Mouse (Mus musculus): Measurements from ENCODE around the gene Avpr1b. TPM values are rescaled to one million over a fixed set of nuclear protein-coding genes. Genes with fewer than 3 reads are reported as not detected.

Gene Avpr1b
- polyA plus RNA-seq, 1 experiment from 2014 or later: not detected

DNA sequence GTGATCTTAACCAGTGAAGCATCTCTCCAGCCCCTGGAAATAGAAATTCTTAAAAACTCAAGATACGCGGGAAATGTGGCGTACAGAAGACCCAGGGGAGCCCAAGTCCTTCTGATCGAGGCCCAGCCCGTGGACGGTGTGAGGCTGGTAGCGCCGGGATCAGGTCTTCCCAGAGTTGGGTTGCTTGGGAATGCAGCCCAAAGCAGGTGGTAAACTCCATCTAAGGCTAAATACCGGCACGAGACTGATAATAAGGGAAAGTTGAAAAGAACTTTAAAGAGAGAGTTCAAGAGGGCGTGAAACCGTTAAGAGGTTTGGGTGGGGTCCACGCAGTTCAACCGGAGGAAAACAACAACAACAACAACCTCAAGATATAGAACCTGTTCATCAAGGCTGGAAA is 25.3 kb upstream of the Avpr1b start:
- ATAC-seq (ENCODE audit: low FRiP score, low TSS enrichment) (no peak), DNase-seq (peak; percentile 75)
- H3K9ac ChIP-seq (replicated peaks; ENCODE audit: low read length): no peak overlapping the region
- H3K4me2 ChIP-seq (ENCODE audit: low read length): no peak overlapping the region
- H3K9me3 ChIP-seq (ENCODE audit: control insufficient read depth, low read length): no peaks in the 10 kb centered on the region
- no peaks in the 10 kb centered on the region for H3K27me3 ChIP-seq (ENCODE audit: control insufficient read depth, insufficient read depth, low read length)
- WGBS: 96% methylated on average over 14 of the region's 14 CpGs
- H3K4me3 ChIP-seq (replicated peaks; ENCODE audit: low read depth, low read length): no peak overlapping the region
- H3K4me1 ChIP-seq (ENCODE audit: control insufficient read depth, insufficient read depth, low read length): no peaks in the 10 kb centered on the region
- H3K36me3 ChIP-seq (ENCODE audit: control insufficient read depth, insufficient read depth, low read length): no peaks in the 10 kb centered on the region
- H3K27ac ChIP-seq (replicated peaks; ENCODE audit: low read depth, low read length): no peak overlapping the region

DNA sequence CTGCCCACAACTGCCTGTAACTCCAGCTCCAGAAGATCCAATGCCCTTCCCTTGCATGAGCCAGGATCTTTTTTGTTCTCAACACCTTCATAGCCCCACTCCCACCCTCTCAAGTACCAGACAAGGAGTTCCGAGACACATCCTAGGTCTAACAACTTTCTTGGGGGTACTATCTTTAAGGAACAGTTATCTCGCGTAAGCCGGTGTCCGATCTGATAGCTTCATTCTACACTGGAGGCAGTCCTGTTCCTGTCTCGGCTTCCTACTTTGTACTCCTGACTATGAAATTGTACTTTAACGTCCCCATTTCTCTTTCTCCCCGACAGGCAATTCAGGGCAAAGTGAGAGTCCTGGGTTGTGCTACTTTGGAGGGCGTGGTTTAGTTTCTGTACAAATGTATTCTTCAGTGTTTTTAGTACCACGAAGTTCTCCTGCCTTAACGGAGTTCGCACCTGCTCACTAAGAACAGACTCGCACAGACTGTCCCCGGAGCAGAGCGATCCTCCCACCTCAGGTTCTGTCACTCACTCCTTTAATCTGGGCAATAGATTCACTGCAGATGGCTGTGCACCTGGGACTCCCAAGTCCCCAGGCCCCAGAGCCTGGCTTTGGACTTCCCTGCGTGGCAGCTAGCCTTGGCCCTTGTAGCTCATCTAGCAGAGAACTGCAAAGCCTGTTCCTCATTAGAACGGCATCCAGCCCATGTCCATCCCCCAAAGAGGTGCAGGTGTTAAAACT is 19.9 kb upstream of the Avpr1b start:
- Histone ChIP-seq H3K4me3 (replicated peaks; ENCODE audit: low read depth, low read length) (no peak overlapping the region), H3K4me2 (ENCODE audit: low read length) (no peak overlapping the region), H3K9me3 (ENCODE audit: control insufficient read depth, low read length) (no peaks in the 10 kb centered on the region), H3K27me3 (ENCODE audit: control insufficient read depth, insufficient read depth, low read length) (no peaks in the 10 kb centered on the region), H3K4me1 (ENCODE audit: control insufficient read depth, insufficient read depth, low read length) (no peaks in the 10 kb centered on the region), H3K9ac (replicated peaks; ENCODE audit: low read length) (no peak overlapping the region), H3K36me3 (ENCODE audit: control insufficient read depth, insufficient read depth, low read length) (no peaks in the 10 kb centered on the region), H3K27ac (replicated peaks; ENCODE audit: low read depth, low read length) (no peak overlapping the region)
- DNase-seq: no peak
- WGBS: 81% methylated on average over 17 of the region's 17 CpGs
- no peak for ATAC-seq (ENCODE audit: low FRiP score, low TSS enrichment)

DNA sequence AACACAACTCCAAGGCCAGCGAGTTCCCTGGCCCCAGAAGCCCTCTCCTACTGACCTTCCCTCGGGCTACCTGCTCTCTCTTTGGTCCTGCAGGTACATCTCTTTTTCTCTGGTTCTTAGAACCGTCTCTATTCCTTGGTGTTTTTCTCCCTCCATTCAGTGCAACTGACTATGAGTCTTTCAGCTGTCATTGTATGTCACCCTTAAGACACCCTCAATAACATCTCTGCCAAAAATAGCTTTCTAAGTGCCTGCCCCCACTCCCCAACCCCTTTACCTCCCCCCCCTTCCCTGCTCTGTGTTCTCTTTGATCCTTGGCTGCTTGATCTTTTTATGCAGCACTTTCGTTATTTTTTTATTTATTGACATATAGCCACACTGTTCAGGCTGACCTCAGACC is 18.6 kb upstream of the Avpr1b start:
- WGBS: 48% methylated on average over 4 of the region's 4 CpGs
- no peak for DNase-seq
- H3K27ac ChIP-seq (replicated peaks; ENCODE audit: low read depth, low read length): no peak overlapping the region
- no peak overlapping the region for H3K4me2 ChIP-seq (ENCODE audit: low read length)
- H3K4me3 ChIP-seq (replicated peaks; ENCODE audit: low read depth, low read length): no peak overlapping the region
- H3K4me1 ChIP-seq (ENCODE audit: control insufficient read depth, insufficient read depth, low read length): no peaks in the 10 kb centered on the region
- no peaks in the 10 kb centered on the region for H3K9me3 ChIP-seq (ENCODE audit: control insufficient read depth, low read length)
- H3K9ac ChIP-seq (replicated peaks; ENCODE audit: low read length): no peak overlapping the region
- ATAC-seq (ENCODE audit: low FRiP score, low TSS enrichment): no peak
- no peaks in the 10 kb centered on the region for H3K27me3 ChIP-seq (ENCODE audit: control insufficient read depth, insufficient read depth, low read length)
- H3K36me3 ChIP-seq (ENCODE audit: control insufficient read depth, insufficient read depth, low read length): no peaks in the 10 kb centered on the region

DNA sequence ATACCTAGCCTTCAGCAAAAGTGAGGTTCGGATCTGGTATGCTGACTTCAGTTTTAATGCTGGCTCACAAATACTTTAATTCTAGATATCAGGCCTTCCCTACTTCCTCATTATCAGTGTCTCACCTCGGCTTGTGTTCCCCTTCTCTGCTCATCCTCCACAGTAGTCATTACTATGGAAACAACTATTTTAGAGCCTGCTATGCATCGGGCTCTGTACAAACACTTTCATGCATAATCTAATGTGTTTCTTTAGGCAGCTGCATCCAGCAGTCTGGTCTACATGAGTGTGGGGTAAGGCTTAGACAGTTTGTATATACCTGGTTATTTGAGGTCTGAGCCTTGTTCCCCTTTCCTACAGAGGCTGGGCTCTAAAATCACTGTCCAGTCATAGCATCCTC is 15.4 kb upstream of the Avpr1b start:
- Histone ChIP-seq H3K9ac (replicated peaks; ENCODE audit: low read length) (no peak overlapping the region), H3K9me3 (ENCODE audit: control insufficient read depth, low read length) (no peaks in the 10 kb centered on the region), H3K4me2 (ENCODE audit: low read length) (no peak overlapping the region), H3K27me3 (ENCODE audit: control insufficient read depth, insufficient read depth, low read length) (no peaks in the 10 kb centered on the region), H3K4me1 (ENCODE audit: control insufficient read depth, insufficient read depth, low read length) (no peaks in the 10 kb centered on the region), H3K4me3 (replicated peaks; ENCODE audit: low read depth, low read length) (no peak overlapping the region), H3K27ac (replicated peaks; ENCODE audit: low read depth, low read length) (no peak overlapping the region), H3K36me3 (ENCODE audit: control insufficient read depth, insufficient read depth, low read length) (no peaks in the 10 kb centered on the region)
- DNase-seq (no peak), ATAC-seq (ENCODE audit: low FRiP score, low TSS enrichment) (no peak)
- 80% methylated on average over 3 of the region's 3 CpGs for WGBS

DNA sequence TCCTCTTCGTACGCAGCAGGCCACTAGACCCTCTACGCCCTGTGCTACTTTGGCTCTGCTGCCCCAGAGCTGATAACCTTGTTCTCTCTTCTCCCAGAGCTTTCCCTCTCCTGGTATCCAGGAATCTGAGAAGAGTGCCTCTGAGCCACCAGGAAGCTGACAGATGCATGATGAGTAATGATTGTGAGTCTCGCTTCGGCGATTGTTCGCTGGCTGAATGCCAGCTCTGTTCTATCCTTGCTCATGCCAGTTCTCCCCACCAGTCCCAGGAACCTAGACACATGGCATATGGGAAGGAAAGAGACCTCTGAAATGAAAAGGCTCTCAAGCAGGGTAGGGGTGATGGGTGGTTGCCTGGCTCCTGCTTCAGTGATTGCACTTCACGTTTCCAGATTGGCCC is 12.2 kb upstream of the Avpr1b start:
- H3K4me2 ChIP-seq (ENCODE audit: low read length): no peak overlapping the region

DNA sequence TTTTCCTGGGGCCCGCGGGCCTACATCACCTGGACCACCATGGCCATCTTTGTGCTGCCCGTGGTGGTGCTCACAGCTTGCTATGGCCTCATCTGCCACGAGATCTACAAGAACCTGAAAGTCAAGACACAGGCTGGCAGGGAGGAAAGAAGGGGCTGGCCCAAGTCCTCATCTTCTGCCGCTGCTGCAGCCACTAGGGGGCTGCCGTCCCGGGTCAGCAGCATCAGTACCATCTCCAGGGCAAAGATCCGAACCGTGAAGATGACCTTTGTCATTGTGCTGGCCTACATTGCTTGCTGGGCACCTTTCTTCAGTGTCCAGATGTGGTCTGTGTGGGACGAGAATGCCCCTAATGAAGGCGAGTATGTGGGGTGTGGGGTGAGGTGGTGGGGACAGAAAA is 1.3 kb downstream of the Avpr1b start:
- no peak overlapping the region for H3K4me2 ChIP-seq (ENCODE audit: low read length)
- H3K9ac ChIP-seq (replicated peaks; ENCODE audit: low read length): no peak overlapping the region
- no peak for ATAC-seq (ENCODE audit: low FRiP score, low TSS enrichment)
- H3K4me1 ChIP-seq (ENCODE audit: control insufficient read depth, insufficient read depth, low read length): no peaks in the 10 kb centered on the region
- H3K4me3 ChIP-seq (replicated peaks; ENCODE audit: low read depth, low read length): no peak overlapping the region
- H3K27me3 ChIP-seq (ENCODE audit: control insufficient read depth, insufficient read depth, low read length): no peaks in the 10 kb centered on the region
- DNase-seq: no peak
- 31% methylated on average over 11 of the region's 11 CpGs for WGBS
- no peaks in the 10 kb centered on the region for H3K36me3 ChIP-seq (ENCODE audit: control insufficient read depth, insufficient read depth, low read length)
- no peak overlapping the region for H3K27ac ChIP-seq (replicated peaks; ENCODE audit: low read depth, low read length)
- H3K9me3 ChIP-seq (ENCODE audit: control insufficient read depth, low read length): no peaks in the 10 kb centered on the region

More for the DNA sequence above, 12.2 kb upstream of the Avpr1b start:
- no peaks in the 10 kb centered on the region for H3K27me3 ChIP-seq (ENCODE audit: control insufficient read depth, insufficient read depth, low read length)
- H3K9me3 ChIP-seq (ENCODE audit: control insufficient read depth, low read length): no peaks in the 10 kb centered on the region
- peak; percentile 35 for DNase-seq
- ATAC-seq (ENCODE audit: low FRiP score, low TSS enrichment): no peak
- H3K9ac ChIP-seq (replicated peaks; ENCODE audit: low read length): no peak overlapping the region
- H3K27ac ChIP-seq (replicated peaks; ENCODE audit: low read depth, low read length): no peak overlapping the region
- WGBS: 87% methylated on average over 8 of the region's 8 CpGs
- H3K4me1 ChIP-seq (ENCODE audit: control insufficient read depth, insufficient read depth, low read length): no peaks in the 10 kb centered on the region
- no peak overlapping the region for H3K4me3 ChIP-seq (replicated peaks; ENCODE audit: low read depth, low read length)
- no peaks in the 10 kb centered on the region for H3K36me3 ChIP-seq (ENCODE audit: control insufficient read depth, insufficient read depth, low read length)

DNA sequence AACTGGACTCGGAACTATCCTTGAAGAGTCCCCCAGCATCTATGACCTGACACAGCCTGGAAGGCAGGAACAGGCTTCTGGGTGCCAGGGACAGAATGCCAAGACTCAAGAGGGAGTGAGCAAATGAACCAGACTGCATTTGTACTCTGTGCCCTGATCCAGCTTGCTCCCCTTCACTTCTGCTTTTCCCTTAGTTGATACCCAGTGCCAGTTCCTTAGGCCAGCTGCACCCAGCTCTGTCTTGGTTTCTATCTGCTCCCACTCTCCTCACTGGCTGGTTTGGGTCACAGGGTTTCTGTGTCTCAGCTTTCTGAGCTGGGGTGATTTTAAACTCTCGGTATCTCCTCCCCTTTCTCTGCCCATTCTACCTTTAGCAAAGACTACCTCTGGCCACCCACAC is 7.7 kb downstream of the Avpr1b start:
- 91% methylated on average over 2 of the region's 2 CpGs for WGBS

DNA sequence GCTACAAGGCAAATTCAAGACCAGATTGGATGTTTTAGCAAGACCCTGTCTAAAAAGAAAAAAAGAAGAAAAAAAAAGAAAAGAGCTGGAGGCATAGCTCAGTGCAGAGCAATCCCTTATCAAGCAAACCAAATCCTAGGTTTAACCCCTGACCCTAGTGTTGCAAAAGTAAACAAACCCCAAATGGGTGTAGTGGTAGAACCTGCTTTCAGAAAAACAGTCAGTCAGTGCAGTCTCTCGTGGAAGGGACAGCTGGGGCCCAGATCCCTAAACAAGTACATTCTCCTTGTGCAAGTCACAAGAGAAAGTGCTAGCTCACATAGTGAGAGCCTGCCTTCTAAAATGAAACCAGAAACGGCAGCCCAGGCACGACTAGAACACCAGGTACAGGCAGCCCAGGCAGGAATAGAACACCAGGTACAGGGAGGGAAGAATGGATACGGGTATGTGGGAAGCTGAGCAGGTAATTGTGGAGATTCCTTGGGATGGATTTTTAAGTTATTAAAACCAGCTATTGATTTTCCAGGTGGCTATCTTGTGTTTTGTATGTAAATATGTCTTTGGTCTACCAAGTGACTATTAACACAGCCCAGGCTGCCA is 13.6 kb downstream of the Avpr1b start:
- no peaks in the 10 kb centered on the region for H3K9me3 ChIP-seq (ENCODE audit: control insufficient read depth, low read length)
- WGBS: 65% methylated on average over 4 of the region's 4 CpGs

More for the DNA sequence above, 7.7 kb downstream of the Avpr1b start:
- H3K4me3 ChIP-seq (replicated peaks; ENCODE audit: low read depth, low read length): no peak overlapping the region
- ATAC-seq (ENCODE audit: low FRiP score, low TSS enrichment) (no peak), DNase-seq (no peak)
- no peak overlapping the region for H3K27ac ChIP-seq (replicated peaks; ENCODE audit: low read depth, low read length)
- no peak overlapping the region for H3K4me2 ChIP-seq (ENCODE audit: low read length)
- no peaks in the 10 kb centered on the region for H3K9me3 ChIP-seq (ENCODE audit: control insufficient read depth, low read length)
- no peaks in the 10 kb centered on the region for H3K36me3 ChIP-seq (ENCODE audit: control insufficient read depth, insufficient read depth, low read length)
- no peaks in the 10 kb centered on the region for H3K4me1 ChIP-seq (ENCODE audit: control insufficient read depth, insufficient read depth, low read length)
- no peak overlapping the region for H3K9ac ChIP-seq (replicated peaks; ENCODE audit: low read length)
- no peaks in the 10 kb centered on the region for H3K27me3 ChIP-seq (ENCODE audit: control insufficient read depth, insufficient read depth, low read length)

More for the DNA sequence above, 13.6 kb downstream of the Avpr1b start:
- H3K36me3 ChIP-seq (ENCODE audit: control insufficient read depth, insufficient read depth, low read length): no peaks in the 10 kb centered on the region
- no peak for ATAC-seq (ENCODE audit: low FRiP score, low TSS enrichment)
- no peaks in the 10 kb centered on the region for H3K27me3 ChIP-seq (ENCODE audit: control insufficient read depth, insufficient read depth, low read length)
- H3K4me3 ChIP-seq (replicated peaks; ENCODE audit: low read depth, low read length): no peak overlapping the region
- no peak for DNase-seq
- H3K9ac ChIP-seq (replicated peaks; ENCODE audit: low read length): no peak overlapping the region
- no peak overlapping the region for H3K27ac ChIP-seq (replicated peaks; ENCODE audit: low read depth, low read length)
- H3K4me2 ChIP-seq (ENCODE audit: low read length): no peak overlapping the region
- no peaks in the 10 kb centered on the region for H3K4me1 ChIP-seq (ENCODE audit: control insufficient read depth, insufficient read depth, low read length)
